Mouse (Mus musculus): ENCODE data around the gene Ankrd24.

DNA sequence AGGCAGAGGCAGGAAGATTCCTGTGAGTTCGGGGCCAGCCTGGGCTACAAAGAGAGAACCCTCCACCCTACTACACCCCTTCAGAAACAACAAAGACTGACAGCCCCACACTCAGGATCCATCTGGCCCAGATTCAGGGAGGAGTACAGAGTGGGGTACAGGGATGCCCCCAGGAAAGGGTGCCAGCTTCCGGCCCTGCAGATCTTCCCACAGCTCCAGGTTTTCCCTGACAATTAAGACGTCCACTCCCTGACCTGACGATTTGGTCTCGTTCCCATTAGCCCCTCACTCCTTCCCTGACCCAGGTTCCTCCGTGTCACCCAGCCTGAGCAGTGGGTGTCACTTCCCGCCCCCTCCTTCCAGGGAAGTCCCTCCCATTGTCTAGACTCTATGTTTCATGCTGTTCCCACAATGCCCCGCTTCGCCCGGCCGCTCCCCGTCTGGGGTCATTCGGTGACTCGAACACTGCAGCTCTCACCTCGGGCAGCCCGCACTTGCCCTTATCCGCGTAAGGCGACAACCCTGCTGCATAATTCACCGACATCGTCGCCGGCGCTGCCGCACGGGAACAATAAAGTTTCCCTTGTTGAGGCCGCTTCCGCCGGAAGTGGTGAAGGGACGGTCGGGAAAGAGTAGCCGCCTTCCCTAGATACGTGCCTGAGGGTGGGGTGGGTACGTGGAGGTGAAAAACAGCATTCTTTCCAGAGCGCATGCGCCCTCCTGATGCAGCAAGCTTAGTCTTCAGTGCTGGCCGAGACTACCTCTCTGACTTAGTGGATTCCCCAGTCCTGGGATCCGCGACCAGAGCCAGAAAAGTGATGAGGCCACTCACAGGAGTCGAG, 1.1 kb upstream of the Ankrd24 start, which contains the start of gene Sirt6:
- TF ChIP-seq POLR2A (IDR thresholded peaks at IDR 0.05; ENCODE audit: low read depth, low read length) (peak; percentile 35; the same call in 1 of the 2 replicates), CTCF (IDR thresholded peaks at IDR 0.05; ENCODE audit: extremely low read depth, insufficient read depth, insufficient read length, insufficient replicate concordance) (no peak)

Data from spleen, adult 2 months (tissue).